Mouse (Mus musculus) yolk sac, embryonic 10.5 days (tissue): ENCODE measurements at regions not wholly inside any gene's neighbourhood (a gene's known extent, or its start where the extent isn't known, plus 50 kb on each side); places are given as distances from the start of the nearest gene placed in this dataset.
"Not testable (repeated sequence)": the region's sequence is repeated elsewhere in the genome, so short reads cannot be mapped to it uniquely, and the experiment has no call there.

Experiments
- DNase-seq: peaks from one replicate; pipeline ENCODE4 v3.0.0-alpha.2; 2017; ENCODE audit warnings: low spot score

DNA sequence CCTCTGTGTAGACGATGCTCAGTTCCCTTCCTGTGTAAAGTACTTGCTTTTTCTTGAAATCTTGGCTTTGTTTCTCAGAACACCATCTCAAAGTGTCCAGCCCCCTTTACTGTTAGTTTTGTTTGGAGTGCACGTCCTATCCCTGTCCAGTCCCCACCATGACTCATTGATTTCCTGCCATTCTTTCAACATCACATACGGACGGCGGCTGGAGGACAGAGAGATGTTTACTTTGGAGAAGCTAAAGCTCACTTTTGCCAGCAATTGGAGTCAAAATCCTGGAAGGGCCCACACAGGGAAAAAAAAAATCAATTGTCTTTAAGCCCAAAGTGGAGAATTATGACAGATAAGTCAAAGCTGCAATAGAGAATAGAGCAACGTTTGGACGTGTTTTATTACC is 51.8 kb downstream of the Gm5426 start:
- peak; percentile 18 for DNase-seq

- no peak for DNase-seq
Measured at GRCm38 (mm10) chr10:96190168-96190987, 54.0 kb downstream of the Gm5426 start.

DNA sequence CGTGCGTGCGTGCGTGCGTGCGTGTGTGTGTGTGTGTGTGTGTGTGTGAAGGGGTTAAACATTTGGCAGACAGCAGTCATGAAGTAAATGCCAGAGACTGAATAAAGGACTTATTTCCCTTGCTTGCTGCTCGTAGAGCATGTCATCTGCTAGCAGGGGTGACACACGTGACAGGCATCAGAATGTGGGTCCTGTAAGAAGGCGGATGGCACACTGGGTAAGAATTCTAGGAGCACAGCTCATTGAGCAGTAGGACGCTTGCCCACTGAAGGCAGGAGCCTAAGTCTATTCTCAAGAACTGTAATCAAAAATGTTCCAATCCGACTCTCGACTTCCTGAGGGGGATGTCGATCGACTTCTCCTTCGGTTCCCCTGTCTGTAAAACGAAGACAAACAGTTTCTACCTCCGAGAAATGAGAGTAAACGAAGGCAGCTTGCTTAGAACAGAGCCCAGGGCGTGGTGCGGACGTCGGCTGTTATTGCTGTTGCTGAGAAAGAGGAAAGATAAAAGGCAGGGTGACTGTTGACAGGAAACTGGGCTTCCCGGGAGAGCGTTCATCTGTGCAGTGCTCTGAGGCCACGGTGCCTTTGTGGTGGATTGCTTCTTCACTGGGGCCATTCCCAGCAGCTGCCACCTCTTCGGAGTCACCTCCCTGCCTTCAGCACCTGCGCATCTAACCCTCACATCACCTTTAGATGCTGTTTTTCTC is 64.7 kb downstream of the Gm5426 start:
- DNase-seq = no peak

GRCm38 (mm10) chr10:96201891-96202290 is 65.5 kb downstream of the Gm5426 start:
- DNase-seq = no peak

- no peak for DNase-seq
Measured at GRCm38 (mm10) chr10:96202871-96203270, 66.5 kb downstream of the Gm5426 start.

- no peak for DNase-seq
Measured at GRCm38 (mm10) chr10:96204198-96204597, 67.8 kb downstream of the Gm5426 start.

- no peak for DNase-seq
Measured at GRCm38 (mm10) chr10:96209171-96209570, 72.8 kb downstream of the Gm5426 start.

- no peak for DNase-seq
Measured at GRCm38 (mm10) chr10:96211189-96211588, 74.8 kb downstream of the Gm5426 start.

DNA sequence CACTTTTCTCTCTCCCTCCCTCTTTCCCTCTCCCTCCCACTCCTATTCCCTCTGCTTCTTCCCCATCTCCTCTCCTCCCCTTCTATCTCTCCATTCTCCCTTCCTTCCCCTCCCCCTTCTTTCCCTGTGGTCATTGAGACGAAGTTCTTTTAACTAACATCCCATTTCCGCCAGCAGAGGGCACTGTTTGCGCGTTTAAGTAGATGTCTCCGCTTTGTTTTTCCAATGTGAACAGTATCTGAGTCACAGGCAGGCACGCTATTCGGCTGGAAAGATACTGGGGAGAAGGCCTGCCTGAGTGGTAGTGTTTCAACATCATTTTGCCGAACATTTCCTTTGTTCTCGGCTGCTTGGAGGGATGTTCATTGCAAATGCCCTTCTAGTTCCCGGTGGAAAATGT is 77.5 kb downstream of the Gm5426 start:
- peak; percentile 82 for DNase-seq

- no peak for DNase-seq
Measured at GRCm38 (mm10) chr10:96214285-96214684, 77.9 kb downstream of the Gm5426 start.

DNA sequence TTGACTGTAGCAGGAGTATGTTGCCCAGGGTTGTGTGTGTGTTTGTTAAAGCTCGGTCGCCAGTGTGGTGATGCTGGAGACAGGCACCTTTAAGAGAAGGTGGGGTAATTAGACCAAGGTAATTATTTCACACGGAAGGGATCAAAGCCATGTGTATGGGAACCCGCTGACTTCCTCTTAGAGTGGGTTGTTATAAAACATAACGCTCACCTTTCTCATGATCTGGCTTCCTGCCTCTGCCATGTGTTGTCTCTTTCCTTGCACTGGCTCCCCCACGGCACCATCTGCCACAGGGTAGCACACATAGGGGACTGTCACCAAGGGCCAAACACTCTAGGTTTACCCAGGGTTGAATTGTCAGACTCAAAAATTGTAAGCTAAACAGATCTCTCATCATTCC is 78.5 kb downstream of the Gm5426 start:
- no peak for DNase-seq

DNA sequence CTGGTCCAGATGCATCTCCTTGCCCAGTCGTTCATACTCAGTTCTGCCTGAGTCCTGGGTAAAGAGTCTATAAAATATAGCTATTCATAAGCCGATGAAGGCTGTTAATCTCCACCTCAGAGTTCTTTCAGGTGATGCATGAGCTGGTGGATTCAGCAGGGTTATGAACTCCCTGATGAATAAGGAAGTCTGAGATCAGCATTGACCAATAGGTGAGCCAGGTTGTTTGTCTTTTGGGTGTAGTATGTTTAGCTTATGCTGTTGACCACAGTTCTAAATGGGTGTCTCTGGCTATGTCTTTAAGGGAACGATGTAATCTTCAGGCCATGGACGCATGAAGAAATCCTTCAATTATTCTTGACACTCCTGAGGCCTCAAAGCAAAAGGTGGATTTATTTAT is 84.3 kb downstream of the Gm5426 start:
- DNase-seq = no peak

- peak; percentile 72 for DNase-seq
Measured at GRCm38 (mm10) chr10:96230391-96230790, 94.0 kb downstream of the Gm5426 start.

DNA sequence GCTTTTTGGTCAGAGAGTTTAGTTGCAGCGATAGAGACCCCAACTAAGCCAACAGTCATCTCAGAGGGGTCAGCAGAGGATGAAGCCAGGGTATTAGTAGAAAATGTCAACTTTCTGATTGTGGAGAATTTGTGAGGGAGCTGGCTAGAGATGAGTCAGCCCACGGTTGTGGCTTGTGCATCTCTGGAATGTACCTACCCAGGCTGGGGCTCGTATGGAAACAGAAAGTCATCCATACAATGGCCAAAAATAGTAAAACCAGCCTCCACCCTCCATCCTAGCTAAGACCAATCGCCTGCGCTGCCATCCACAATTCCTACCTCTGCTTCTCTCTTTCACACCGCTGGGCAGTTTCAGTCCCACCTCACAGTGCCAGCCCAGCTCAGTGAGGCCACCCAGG is 94.9 kb downstream of the Gm5426 start:
- DNase-seq = no peak

- DNase-seq = no peak
Measured at GRCm38 (mm10) chr10:96232889-96233288, 96.5 kb downstream of the Gm5426 start.

GRCm38 (mm10) chr10:96234564-96235412 is 98.4 kb downstream of the Gm5426 start:
- DNase-seq = peak; percentile 47

GRCm38 (mm10) chr10:96236031-96236430 is 99.6 kb downstream of the Gm5426 start:
- not testable (repeated sequence) for DNase-seq

DNA sequence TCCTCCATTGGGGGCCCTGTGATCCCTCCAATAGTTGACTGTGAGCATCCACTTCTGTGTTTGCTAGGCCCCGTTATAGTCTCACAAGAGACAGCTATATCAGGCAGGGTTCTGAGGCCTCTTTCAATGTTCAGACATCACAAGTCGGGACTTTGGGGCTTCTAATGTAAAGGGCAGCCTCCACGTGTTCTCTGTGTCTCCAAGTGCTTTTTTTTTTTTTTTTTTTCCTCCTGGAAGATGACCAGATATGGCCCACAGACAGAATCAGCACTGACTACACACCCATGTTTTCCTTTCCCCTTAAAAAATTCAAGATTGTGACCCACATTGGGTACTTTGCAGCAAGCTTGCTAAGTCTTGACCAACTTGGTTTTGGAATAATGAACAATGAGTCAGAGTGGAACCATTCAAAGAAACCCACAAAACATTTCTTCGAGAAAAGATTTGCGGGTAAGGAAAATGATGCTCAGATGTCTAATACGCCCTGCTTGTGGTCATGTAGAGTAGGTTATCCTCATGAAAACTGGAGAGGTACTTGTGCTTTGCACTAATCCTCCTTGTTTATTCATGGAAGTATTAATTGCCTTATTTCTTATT is 100.5 kb downstream of the Gm5426 start:
- DNase-seq = no peak

GRCm38 (mm10) chr10:96237572-96238130 is 101.2 kb downstream of the Gm5426 start:
- no peak for DNase-seq

- DNase-seq = no peak
Measured at GRCm38 (mm10) chr10:96238251-96238650, 101.8 kb downstream of the Gm5426 start.

DNA sequence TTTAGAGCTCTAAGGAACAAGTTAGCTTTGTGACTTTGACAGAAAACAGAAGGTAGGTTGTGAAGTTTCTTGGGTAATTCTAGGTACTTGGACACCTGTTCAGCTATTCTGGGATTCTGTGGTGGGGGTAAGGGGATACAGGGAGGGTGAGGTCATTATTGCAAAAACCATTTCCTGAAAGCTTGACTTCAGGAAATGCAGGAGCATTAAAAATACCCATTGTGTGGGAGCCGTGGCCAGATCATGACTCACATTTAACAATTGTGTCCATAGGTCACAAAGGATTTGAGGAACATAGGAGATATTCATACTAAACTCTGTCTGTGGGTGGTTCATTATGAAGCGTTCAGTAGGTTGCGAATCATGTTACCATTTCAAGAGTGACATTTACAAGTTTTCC is 102.4 kb downstream of the Gm5426 start:
- no peak for DNase-seq

- DNase-seq = no peak
Measured at GRCm38 (mm10) chr10:96240591-96240990, 104.2 kb downstream of the Gm5426 start.
